Mouse (Mus musculus) cerebellum, postnatal 14 days (tissue): Measurements from ENCODE around the gene Ano3.

Source experiments
- DNase-seq, 2 experiments: peaks; one replicate each; pipeline ENCODE4 v3.0.0; 2021; ENCODE audit warnings: mixed read lengths in 2 of 2

Gene Ano3

DNA sequence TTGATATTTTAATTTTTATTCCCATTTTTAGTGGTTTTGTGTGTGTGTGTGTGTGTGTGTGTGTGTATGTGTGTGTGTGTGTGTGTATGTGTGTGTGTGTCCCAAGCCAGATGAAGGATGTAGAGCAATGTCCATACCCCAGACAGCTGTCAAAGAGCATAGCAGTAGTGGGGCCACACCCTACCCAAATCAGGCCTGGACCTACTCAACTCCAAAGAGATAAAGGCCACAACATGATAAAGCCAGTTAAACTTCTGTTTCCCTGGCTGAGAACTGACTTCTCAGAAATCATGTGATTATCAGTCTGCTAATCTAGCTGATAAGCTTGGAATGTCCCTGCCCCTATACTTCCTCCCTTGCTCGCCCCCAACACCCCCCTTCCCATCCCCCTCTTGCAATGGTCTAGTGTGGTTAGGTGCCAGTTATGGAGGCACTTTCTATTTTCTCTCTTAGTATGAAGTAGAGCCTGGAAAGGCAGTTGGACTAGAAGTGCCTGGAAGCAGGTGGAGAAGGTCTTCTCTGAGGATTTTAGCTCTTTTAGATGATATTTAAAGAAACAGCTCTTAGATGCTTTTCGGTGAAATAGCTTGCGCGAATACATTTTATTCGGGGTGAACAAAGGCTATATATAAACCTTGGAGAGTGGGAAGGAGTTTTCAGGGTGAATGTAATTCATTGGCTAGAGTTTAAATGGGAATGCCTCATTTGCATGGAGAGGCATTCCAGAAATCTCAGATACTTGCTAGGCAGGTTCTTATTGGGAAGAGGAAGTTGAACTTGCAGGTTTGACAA, 144.2 kb downstream of the Ano3 start:
- no peak for DNase-seq

DNA sequence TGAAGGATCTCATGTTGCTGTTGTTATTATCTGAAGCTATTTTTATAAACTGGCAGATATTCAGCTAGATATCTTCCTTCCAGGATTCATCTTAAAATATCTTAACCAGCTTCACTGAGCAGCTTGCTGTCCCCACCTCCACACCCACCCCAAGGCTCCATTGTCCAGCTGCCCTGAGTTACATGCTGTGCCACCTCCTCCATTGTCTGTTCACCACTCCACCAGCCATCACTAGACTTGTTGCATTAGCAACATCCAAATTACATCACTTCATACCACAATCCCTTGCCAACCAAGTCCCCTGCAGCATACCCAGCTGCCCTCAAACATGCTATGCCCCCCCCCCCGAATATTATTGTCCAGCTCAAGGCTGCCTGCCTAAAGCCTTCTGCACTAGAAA, 154.8 kb downstream of the Ano3 start:
- no peak for DNase-seq

DNA sequence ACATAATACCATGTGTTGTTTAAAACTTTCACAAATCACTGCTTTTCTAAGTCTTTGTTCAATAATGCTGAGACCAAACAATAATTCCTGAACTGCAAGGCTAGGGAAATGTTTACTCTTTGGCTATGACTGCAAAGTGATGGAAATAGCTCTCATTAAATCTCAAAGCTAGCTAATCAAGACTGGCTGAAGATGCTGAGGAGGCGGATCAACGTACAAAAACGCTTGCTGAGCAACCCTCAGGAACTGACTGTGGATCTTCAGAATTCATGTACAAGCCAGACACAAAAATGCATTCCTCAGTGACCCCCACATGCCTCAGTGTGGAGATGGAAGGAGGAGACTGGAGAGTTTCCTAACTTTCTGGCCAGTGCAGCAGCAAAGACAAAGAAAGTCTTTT, 155.3 kb downstream of the Ano3 start:
- DNase-seq = no peak

DNA sequence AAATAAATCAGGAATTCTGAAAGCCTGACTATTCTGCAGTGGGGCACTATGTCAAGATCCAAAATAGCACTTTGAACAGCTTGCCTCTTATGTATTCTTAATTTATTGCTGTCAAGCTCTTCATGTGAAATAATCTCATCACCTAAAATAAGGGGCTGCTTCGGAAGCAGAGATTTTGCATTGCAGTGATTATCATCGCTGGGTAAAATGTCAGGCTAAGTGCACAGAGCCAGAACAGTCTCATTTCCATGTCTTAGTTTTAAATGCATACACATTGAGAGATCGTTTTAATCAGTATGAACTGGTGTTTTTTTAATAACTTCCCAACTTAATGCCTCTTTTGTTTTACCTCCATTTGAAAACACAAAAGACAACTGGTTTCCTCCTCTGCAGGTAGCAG, 163.3 kb downstream of the Ano3 start:
- DNase-seq = no peak

DNA sequence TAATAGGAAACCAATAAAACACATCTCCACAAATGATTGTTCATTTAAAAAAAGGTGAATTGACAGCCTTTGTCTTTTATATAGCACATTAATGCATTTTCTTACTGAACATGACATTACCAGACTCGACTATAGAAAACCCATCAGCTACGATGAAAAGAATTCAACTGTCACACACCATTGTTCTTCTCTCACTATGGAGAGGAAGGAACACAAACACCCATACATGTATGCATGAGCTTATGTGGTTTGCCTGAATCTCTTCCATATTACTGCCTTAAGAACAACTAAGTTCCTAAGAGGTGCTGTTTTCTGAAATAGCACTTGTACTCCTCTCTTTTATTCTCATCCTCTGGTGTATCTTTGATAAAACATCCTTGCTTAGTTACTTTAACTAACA, 191.3 kb downstream of the Ano3 start:
- DNase-seq = no peak

DNA sequence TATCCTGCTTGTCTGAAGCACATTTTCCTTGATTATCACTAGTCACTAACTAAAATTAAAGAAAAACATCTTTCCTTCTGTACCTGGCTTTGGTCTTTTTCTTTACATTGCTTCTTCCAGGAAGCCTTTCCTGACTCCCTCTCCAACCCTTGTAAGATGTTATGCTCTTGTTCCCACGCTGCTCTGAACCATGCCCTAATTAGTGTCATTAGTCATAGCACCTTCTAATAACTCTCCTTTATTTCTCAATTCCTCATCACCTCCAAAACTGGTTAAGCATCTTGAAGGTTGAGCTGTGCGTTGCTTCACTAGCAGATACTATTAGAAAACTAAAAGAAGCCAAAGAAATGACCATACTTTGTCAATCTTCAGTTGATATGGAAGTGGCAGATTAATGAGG, 193.2 kb downstream of the Ano3 start:
- DNase-seq = no peak

DNA sequence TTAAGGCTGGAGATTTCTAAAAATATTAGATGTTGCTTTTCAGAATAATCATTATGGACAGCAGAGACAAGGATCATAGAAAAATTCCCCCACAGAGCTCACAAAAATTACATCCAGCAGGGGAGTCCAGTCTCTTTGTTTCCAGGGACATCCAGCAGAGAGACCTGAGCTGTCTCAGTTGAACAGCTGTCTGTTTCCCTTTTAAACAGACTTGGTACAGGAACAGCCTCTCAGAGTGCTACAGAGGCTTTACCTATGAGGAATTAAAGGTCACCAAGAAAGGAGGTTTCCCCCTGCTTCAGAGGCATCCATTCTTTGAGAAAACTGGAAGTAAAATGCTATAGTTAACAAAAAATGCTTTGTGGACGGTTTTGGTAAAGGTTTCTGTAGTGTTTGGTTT, 210.2 kb downstream of the Ano3 start:
- no peak for DNase-seq

DNA sequence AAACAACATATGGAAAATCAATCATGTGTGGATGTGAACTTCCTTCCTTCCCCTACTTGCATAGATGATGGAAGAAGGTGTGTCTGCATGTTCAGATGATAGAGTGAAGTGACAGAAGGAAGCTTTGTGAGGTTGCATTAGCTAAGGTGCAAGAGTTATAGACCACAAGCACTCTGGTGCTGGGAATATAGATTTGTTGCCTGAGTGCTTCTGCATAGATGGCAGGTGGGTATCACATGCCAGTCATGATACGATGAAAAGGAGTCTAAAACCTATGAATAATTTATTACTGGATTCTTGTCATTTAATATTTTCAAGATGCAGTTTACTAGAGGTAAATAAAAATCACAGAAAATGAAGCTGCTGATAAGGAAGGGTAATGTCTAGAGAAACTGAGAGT, 210.9 kb downstream of the Ano3 start:
- DNase-seq = no peak

DNA sequence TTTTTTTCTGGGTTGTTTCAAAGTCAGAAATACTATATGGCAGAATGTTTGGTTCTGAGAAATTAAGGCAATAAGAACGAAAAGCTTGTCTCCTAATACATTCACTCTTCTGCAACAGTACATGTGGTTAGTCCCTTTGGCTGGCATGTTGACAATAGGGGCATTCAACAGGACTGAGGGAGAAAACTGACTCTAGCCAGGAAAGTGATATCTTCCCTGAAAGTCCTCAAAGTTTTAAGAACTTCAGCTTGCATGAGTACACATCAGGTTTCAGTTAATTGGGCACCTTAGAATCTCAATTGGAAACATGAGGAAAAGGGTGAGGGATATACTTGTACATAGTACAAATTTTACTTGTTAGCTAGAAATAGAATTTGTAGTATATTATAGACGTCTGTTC, 212.7 kb downstream of the Ano3 start:
- DNase-seq = no peak

DNA sequence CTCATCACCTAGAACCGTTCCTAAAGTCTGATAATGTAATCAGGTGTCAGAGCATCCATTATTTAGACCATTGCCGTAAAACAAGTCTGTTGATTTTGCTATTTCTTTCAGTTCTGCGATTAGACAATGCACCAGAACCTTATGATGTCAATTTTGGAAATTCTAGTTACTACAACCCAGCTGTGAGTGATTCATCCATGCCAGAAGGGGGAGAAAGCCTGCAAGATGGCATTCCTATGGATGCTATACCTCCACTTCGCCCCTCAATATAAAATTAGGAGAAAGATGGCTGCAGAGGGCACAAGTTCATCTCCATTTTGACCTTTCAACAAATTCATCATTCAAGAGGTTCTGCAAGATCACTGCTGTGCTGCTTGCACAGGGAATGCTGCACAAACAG, 213.5 kb downstream of the Ano3 start:
- no peak for DNase-seq

DNA sequence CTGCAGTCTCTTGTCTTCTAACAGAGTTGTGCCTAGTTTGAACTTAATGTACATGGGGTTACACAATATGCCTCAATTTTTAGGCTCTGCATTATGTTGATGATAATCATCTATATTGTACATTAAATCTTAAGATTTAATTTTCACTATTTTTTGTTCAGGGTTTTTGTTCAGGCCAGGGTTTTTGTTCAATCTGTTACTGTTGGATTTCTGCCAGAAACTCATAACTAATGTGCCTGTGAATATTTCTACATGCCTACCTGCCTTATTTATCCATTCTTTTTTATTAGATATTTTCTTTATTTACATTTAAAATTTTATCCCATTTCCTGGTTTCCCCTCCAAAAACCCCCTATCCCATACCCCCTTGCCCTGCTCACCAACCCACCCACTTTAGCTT, 224.6 kb downstream of the Ano3 start:
- DNase-seq = peak in 1 of 2 experiments; percentile 18

DNA sequence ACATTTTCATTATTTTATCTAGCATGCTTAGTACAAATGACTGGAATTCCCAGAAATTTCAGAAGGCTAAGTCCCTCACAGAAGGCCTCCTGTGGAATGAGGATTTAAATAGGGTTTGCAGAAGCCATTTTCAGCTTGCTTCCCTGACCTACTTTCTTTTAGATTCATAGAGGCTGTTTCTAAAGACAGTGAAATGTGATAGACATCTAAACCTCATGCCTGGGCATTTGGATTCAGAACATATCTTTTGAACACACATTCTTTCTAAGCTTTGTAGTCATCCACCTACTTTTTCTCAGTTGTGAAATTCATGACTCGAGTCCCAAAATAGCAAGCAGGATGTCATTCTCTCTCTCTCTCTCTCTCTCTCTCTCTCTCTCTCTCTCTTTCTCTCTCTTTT, 228.5 kb downstream of the Ano3 start:
- no peak for DNase-seq

DNA sequence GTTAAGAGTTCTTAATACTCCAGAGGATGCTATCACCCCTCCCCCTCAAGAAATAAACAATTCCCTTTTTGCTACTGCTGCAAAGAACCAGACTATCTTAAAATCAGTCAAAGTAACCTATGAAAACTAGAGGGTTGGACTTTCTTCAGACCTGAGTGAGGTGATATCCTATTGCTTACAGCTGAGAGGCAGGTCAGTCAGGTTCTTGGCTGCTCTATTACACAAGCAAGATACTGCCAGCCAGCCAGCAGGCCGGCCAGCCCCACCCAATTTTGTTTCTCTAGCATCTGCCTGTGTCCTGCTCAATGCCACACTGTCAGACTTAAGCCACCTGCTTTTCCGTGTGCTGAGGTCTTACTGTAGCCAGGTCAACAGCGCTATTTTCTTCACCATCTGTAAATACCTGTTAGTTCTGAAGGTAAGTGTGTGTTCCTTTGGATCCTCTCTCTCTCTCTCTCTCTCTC, 229.4 kb downstream of the Ano3 start, which contains the start of gene Muc15:
TSS of gene Muc15 (plus strand) at position 51 of the 464 bp plus-strand sequence.
- DNase-seq = peak; percentile 17 to 19

DNA sequence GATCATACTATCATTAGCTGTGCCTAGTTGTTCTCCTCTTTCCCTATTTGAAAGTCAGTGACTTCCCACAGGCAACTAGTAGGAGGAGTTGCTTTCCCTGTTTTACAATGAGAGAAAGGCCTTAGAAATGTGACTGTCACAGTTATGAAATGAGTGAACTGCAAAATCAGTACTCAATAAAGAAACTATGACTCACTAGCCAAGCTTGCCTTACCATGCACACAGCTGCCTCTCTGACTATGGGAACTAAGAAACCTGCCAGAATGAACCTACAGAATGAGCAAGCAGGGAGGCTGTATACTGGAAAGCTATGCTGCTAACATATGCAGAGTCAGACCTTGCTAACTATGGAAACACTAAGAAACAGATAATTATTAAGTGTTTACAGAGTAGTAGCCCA, 231.7 kb downstream of the Ano3 start:
- no peak for DNase-seq

DNA sequence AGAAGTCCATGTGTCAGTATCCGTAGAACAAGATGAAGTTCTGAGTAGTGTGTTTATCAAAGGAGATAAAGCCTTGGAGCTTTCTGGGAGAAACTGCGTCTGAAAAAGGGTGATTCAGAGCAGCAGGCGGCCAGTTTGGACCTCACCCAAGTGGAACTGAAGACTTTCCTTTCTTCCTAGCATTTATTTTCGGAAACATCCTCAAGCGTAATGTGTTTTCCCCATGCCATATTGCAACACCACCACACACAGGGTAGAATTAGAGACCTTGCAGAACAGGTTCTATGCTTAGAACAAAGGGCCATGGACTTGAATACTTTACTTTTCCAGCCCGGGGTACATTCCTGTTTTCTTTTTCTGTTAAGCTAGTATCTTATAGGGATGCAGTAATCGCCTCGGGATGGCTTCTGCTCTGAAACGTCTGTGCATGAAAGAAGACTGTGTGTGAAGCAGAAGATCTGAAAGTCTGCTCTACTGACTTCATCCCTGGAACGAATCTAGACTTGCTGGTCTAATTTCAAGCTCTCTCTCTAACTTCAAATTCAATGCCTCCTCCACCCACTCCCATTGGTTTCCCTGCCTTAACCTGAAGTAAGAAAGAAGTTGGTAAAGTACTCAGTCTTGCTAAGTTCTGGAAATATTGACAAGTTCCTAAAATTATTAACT, 240.5 kb downstream of the Ano3 start:
- no peak for DNase-seq

DNA sequence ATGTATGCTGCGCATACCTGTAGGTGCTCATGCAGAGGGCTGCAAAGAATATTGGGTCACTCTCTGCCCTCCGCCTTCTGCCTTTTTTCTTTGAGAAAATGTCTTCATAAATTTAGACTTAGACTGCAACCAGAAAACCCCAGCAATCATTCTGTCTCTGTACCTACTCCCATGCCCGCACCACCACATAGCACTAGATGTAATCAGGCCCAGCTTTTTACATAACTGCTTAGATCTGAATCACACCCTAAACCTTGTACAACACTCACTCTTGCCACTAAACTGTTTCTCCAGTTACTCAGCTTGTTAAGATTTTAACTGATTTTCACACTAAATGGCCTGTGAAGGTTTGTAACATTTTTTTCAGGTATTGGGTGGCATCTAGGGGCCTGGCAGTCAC, 241.3 kb downstream of the Ano3 start:
- DNase-seq = no peak

DNA sequence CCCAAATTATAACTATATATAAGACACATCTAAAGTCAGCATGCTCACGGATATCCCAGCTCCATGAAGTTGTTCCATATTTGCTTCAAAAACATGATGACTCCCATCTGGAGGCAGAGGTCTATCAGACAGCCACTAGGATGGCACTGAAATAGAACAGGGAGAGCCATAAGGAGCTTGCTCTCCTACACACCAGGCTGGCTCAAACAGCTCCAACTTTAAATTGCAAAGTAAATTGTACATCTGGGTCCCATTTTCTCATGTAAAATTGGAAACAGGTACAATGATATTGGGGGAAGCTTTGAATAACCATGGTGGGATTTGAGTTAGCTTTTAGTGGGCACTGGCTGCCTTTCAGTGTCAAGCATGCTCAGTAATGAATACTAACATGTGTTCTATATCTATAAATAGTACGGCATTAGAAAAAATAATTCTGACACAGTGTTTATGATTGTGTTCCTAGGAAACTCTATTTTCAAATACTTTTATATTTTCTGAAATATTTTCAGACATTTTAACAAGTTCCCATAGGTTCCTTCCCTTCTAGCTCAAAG, 279.6 kb downstream of the Ano3 start:
- no peak for DNase-seq

DNA sequence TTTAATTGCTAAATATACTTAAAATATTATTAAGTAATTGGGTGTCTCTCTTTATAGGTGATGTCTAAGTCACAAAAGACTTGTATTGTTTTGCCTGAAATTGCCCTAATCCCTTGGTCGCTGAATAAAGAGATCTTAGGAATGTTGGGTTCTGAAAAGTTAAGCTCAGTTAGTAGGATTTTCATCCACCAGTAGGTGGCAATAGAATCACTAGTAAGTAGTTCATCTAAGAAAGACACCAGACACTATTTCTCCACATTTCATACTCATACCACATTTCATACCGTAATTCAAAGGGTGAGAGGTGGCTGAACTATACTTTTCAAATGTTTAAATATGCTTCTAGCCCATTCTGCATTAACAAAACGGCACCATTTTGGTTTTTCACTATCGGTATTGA, 287.4 kb downstream of the Ano3 start:
- peak; percentile 4 to 58 for DNase-seq

DNA sequence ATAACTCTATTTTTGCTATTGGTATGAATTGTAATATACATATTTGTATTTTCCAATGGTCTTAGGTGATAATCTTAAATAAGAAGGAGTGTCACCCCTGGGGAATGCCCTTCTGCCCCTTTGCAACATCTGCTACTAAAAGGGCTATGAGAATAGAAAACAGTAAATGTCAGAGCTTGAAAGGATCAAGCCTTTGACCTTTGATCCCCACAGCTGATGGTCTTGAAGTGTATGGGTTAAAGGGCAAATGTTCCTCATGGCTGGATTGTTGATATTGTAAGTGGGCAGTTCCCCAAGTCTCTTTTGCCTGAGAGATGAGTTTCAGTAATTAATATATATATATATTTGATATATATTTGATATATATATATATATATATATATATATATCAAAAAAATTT, 305.9 kb downstream of the Ano3 start:
- no peak for DNase-seq

DNA sequence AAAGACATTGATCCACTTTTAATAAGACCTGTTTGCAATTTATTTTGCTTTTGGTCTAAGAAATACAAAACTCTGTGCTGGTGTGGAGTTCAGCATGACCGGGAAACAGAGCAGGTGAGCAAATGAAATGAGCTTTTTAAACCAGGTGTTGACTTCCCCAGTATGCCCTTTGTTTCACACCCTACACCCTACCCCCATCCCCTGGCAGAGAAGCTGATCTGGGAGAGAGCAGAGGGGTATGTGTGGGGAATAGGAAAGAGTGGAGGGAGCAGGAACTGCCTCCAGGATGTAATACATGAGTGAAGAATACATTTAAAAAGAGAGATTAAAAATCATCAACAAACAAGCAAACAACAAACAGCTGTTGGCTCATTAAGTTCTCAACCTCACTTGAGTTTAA, 306.4 kb downstream of the Ano3 start:
- DNase-seq = no peak
